Mouse (Mus musculus): Measurements from ENCODE around the gene Acss1. TPM values are rescaled to one million over a fixed set of nuclear protein-coding genes. Genes with fewer than 3 reads are reported as not detected.

Acss1 gene
- polyA plus RNA-seq, 1 experiment: 31.2 TPM

- no peak overlapping the region for H3K4me3 ChIP-seq (replicated peaks; ENCODE audit: control insufficient read depth, low read depth, low read length)
- H3K4me1 ChIP-seq (ENCODE audit: control insufficient read depth, insufficient read depth, low read length): peaks cover 6% of the 10 kb centered on the region; the same call in 1 of the 2 replicates
- H3K27ac ChIP-seq (ENCODE audit: control insufficient read depth, insufficient read depth, low read depth, low read length, poor library complexity): peak overlapping the region; percentile 52
- 10% methylated on average over 2 of the region's 2 CpGs for WGBS
- TF ChIP-seq POLR2A (IDR thresholded peaks at IDR 0.05; ENCODE audit: borderline replicate concordance, control insufficient read depth, low read depth, low read length): no peak
- TF ChIP-seq CTCF (IDR thresholded peaks at IDR 0.05; ENCODE audit: control insufficient read depth, insufficient read depth, low read length): no peak
Measured at GRCm38 (mm10) chr2:150669454-150670045, 1.2 kb upstream of the Acss1 start.

GRCm38 (mm10) chr2:150668956-150669355, 656 bp upstream of the Acss1 start:
- peaks cover 6% of the 10 kb centered on the region; the same call in 1 of the 2 replicates for H3K4me1 ChIP-seq (ENCODE audit: control insufficient read depth, insufficient read depth, low read length)
- 56% methylated on average over 5 of the region's 5 CpGs for WGBS
- H3K27ac ChIP-seq (ENCODE audit: control insufficient read depth, insufficient read depth, low read depth, low read length, poor library complexity): peak overlapping the region; percentile 95; the same call in 1 of the 2 replicates
- no peak overlapping the region for H3K4me3 ChIP-seq (replicated peaks; ENCODE audit: control insufficient read depth, low read depth, low read length)
- no peak for TF ChIP-seq POLR2A (IDR thresholded peaks at IDR 0.05; ENCODE audit: borderline replicate concordance, control insufficient read depth, low read depth, low read length)
- no peak for TF ChIP-seq CTCF (IDR thresholded peaks at IDR 0.05; ENCODE audit: control insufficient read depth, insufficient read depth, low read length)

- under 1% methylated on average over 17 of the region's 17 CpGs for WGBS
- no peak for TF ChIP-seq CTCF (IDR thresholded peaks at IDR 0.05; ENCODE audit: control insufficient read depth, insufficient read depth, low read length)
- TF ChIP-seq POLR2A (IDR thresholded peaks at IDR 0.05; ENCODE audit: borderline replicate concordance, control insufficient read depth, low read depth, low read length): no peak
- peaks cover 4% of the 10 kb centered on the region; the same call in 1 of the 2 replicates for H3K4me1 ChIP-seq (ENCODE audit: control insufficient read depth, insufficient read depth, low read length)
- peak overlapping the region; percentile 74 for H3K4me3 ChIP-seq (replicated peaks; ENCODE audit: control insufficient read depth, low read depth, low read length)
- peak overlapping the region; percentile 95 for H3K27ac ChIP-seq (ENCODE audit: control insufficient read depth, insufficient read depth, low read depth, low read length, poor library complexity)
Measured at GRCm38 (mm10) chr2:150667065-150667819, 1.1 kb downstream of the Acss1 start.

- Histone ChIP-seq H3K4me1 (ENCODE audit: control insufficient read depth, insufficient read depth, low read length) (peaks cover 4% of the 10 kb centered on the region; the same call in 1 of the 2 replicates), H3K27ac (ENCODE audit: control insufficient read depth, insufficient read depth, low read depth, low read length, poor library complexity) (peak overlapping the region; percentile 95), H3K4me3 (replicated peaks; ENCODE audit: control insufficient read depth, low read depth, low read length) (peak overlapping the region; percentile 74)
- TF ChIP-seq POLR2A (IDR thresholded peaks at IDR 0.05; ENCODE audit: borderline replicate concordance, control insufficient read depth, low read depth, low read length): no peak
- TF ChIP-seq CTCF (IDR thresholded peaks at IDR 0.05; ENCODE audit: control insufficient read depth, insufficient read depth, low read length): no peak
- WGBS: 30% methylated on average over 7 of the region's 7 CpGs
Measured at GRCm38 (mm10) chr2:150666723-150667064, 1.6 kb downstream of the Acss1 start.

- peak overlapping the region; percentile 79 for H3K27ac ChIP-seq (ENCODE audit: control insufficient read depth, insufficient read depth, low read depth, low read length, poor library complexity)
Measured at GRCm38 (mm10) chr2:150665534-150666451, 2.5 kb downstream of the Acss1 start.

GRCm38 (mm10) chr2:150665006-150665405, 3.3 kb downstream of the Acss1 start:
- TF ChIP-seq CTCF (IDR thresholded peaks at IDR 0.05; ENCODE audit: control insufficient read depth, insufficient read depth, low read length) (no peak), POLR2A (IDR thresholded peaks at IDR 0.05; ENCODE audit: borderline replicate concordance, control insufficient read depth, low read depth, low read length) (no peak)
- H3K27ac ChIP-seq (ENCODE audit: control insufficient read depth, insufficient read depth, low read depth, low read length, poor library complexity): peak overlapping the region; percentile 79; the same call in 1 of the 2 replicates
- 64% methylated on average over 2 of the region's 2 CpGs for WGBS
- no peak overlapping the region for H3K4me3 ChIP-seq (replicated peaks; ENCODE audit: control insufficient read depth, low read depth, low read length)
- H3K4me1 ChIP-seq (ENCODE audit: control insufficient read depth, insufficient read depth, low read length): peaks cover 4% of the 10 kb centered on the region; the same call in 1 of the 2 replicates

More at GRCm38 (mm10) chr2:150665534-150666451, 2.5 kb downstream of the Acss1 start:
- WGBS: 18% methylated on average over 10 of the region's 10 CpGs
- TF ChIP-seq POLR2A (IDR thresholded peaks at IDR 0.05; ENCODE audit: borderline replicate concordance, control insufficient read depth, low read depth, low read length) (no peak), CTCF (IDR thresholded peaks at IDR 0.05; ENCODE audit: control insufficient read depth, insufficient read depth, low read length) (no peak)
- Histone ChIP-seq H3K4me1 (ENCODE audit: control insufficient read depth, insufficient read depth, low read length) (peaks cover 4% of the 10 kb centered on the region; the same call in 1 of the 2 replicates), H3K4me3 (replicated peaks; ENCODE audit: control insufficient read depth, low read depth, low read length) (no peak overlapping the region)

- Histone ChIP-seq H3K4me1 (ENCODE audit: control insufficient read depth, insufficient read depth, low read length) (peaks cover 2% of the 10 kb centered on the region; the same call in 1 of the 2 replicates), H3K4me3 (replicated peaks; ENCODE audit: control insufficient read depth, low read depth, low read length) (no peak overlapping the region), H3K27ac (ENCODE audit: control insufficient read depth, insufficient read depth, low read depth, low read length, poor library complexity) (peak overlapping the region; percentile 48; the same call in 1 of the 2 replicates)
- WGBS: 76% methylated on average over 5 of the region's 5 CpGs
- TF ChIP-seq POLR2A (IDR thresholded peaks at IDR 0.05; ENCODE audit: borderline replicate concordance, control insufficient read depth, low read depth, low read length) (no peak), CTCF (IDR thresholded peaks at IDR 0.05; ENCODE audit: control insufficient read depth, insufficient read depth, low read length) (no peak)
Measured at GRCm38 (mm10) chr2:150664152-150664920, 4.0 kb downstream of the Acss1 start.
